Mouse (Mus musculus) thymus, postnatal 36 days (tissue): ENCODE data around the gene Akap13.
A peak's percentile ranks its signal among the peaks of the same experiment; 100 is the strongest.
"Not testable (repeated sequence)": the region's sequence is repeated elsewhere in the genome, so short reads cannot be mapped to it uniquely, and the experiment has no call there.

Source experiments
- DNase-seq, 2 experiments: peaks; one replicate each; pipeline ENCODE4 v3.0.0; 2022; ENCODE audit warnings: mixed read lengths in 2 of 2

The Akap13 gene

DNA sequence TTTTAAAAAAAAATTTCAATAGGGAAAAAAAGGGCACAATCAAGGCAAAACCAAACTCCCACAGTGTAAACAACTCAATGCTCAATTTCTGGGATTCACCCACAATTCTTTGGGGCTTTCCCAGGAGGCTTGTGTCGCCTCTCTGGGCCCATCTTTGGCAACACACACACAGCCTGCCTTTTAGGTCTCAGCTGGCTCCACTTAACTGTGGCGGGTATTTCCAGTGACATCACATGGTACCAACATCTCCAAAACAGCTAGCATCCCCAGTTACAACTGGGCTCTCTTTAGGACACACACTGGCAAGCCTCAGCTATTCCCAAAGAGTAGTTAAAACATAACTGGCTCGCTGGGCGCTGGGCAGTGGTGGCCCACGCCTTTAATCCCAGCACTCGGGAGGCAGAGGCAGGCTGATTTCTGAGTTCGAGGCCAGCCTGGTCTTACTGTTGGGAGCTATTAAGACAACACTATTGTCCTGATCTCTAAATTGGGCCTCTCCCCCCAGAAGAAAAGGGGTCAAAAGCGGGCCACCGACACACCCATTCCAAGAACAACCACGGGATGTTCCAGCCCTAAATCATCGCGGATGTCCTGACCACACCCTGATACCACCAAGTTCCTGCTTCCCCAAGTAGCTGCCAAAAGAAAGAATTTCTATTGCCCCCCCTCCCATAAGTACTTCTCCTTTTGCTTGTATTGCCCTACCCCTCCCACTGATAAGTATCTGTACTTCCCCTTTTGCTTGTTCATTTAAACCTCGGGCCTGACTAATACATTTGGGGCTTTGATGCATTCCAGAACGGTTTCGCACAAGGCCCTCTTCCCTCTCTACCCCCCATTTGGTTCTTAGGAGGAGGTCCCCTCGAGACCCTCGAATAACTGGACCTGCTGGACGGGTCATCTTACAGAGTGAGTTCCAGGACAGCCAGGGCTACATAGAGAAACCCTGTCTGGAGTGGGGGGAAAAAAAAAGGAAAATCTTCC lies 319.1 kb downstream of the Akap13 start:
- not testable (repeated sequence) for DNase-seq

DNA sequence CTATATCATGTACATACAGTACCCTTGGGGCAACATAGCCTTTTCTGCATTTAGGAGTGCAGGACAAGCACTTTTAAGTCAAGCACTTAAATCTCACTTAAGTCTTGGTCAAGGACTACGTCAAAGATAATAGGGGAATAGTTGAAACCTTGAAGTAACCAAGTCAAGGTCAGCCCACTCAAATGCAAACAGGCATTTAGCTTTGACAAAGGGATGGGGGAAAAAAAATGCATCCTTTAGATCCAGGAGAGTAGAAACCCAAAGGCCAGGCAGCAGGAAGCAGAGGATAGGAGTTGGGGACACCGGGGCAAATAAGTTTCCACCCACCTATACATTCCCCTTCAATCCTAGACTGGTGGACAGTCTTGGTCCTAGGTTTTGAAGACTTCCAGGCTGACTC lies 322.7 kb downstream of the Akap13 start:
- DNase-seq = no peak

DNA sequence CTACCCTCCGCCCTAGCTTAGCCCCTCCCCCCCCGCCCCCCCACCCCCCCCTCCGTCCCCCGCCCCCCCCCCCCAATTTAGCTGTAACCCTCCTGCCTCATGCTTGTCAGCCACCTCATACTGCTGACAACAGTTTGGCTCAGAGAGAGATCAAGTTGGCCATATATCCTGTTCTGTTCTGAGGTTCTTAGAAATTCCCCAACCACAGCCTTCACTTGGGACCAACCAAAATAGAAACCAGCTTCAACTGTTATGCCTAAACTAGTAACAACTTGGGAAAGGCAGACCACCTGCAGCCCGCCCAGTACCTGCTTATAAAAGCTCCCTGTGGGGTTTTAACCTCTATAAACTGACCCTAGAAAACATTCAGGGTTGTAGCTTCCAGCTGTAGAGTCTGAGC lies 325.5 kb downstream of the Akap13 start:
- DNase-seq = no peak

DNA sequence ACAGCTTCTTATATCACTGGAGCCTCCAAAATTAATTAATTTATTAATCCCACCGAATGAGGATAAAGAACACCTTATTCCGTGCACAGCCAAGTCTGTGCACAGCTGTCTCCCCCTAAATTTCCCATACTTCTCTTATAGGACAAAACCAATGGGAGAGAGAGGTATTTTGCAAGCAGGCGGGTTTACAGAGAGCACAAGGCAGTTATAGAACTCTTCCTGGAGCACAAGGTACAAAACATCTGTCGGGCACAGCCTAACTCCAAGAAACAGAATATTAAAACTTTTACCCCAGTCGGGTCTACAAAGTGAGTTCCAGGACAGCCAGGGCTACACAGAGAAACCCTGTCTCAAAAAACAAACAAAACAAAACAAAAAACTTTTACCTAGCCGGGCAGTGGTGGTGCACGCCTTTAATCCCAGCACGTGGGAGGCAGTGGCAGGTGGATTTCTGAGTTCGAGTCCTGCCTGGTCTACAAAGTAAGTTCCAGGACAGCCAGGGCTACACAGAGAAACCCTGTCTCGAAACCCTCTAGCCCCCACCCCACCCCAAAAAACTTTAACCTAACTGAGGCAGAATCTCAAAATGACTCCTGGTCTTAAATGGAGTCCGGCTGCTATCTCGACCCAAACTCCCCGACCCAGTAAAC lies 326.1 kb downstream of the Akap13 start:
- DNase-seq = no peak

DNA sequence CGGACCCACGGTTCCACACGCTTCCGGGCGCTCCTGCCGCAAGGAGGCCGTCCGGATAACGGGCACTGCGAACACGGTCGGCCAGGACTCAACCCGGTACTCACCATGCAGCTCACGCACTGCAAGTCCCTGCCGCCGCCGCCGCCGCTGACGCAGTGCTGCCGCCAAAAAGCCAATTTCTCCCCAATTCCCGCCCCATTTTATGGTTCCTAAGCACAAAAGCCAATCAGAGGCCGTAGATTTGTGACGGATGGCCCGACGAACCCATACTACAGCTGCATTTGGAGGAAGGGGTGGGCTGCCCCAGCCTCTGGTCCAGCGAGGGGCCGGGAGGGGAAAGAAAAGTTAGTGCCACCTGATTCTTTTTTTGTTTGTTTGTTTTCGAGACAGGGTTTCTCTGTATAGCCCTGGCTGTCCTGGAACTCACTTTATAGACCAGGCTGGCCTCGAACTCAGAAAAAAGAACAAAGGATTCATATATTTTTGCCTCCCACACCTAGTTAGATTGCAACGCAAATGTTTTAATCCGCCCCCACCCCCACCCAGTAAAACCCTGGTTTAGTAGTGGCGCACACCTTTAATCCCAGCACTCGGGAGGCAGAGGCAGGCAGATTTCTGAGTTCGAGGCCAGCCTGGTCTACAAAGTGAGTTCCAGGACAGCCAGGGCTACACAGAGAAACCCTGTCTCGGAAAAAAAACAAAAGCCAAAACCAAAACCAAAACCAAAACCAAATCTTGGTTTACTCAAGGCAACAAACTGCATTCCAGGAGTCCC lies 326.8 kb downstream of the Akap13 start:
- DNase-seq = peak; percentile 87 to 90

DNA sequence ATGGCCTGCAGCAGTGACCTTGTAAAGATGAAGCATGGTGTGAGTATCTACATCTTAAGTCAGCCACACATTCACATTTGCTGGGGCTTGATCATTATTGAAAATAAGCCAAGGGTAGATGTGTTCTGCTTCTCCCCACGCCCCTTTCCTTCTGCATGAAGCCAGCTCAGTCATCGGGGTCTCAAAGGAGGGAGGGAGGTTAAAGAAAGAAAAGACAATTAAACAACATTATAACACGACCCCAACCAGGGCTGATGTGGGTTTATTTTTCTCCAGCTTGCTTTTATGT lies 327.3 kb downstream of the Akap13 start:
- DNase-seq = no peak

DNA sequence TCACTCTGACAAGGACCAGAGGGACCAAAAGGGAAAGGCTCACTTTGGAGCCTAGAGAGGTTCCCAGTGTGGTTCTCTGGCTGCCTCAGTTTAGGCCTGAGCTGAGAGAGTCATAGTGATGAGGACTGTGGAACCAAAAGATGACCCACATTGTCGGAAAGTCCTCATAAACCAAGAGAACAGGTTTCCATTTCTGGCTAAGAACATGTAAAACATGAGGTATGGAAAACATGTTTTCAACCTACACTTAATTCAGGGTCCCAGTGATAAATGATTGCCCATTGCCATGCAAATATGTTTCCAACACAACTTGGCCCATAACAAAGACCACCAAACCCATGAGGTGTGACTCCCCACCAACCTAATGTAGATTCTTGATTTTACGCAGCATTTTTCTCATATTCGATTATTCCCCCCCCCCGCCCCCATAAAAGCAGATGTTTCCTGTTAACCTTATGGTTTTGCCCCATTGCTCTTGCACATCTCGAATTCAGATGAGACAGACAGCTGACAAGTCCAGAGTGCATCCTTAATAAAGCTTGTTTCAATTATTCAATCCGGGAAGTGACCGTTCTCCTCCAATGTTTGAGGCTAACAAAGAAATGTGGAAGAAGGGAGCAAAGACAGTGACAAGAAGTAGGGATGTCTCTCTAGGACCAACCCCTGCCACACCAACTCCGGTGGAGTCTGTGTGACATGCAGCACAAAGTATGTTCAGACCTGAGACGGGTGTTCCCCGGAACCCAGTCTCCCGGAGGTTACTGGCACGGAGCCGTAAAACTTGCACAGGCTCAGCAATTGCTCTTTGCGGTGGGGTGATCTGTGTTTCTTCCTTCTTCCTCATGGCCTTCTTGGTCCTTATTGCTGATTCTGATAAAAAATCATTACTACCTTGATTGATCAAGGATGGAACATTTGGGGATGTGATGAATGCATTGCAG lies 330.3 kb downstream of the Akap13 start:
- DNase-seq = no peak

DNA sequence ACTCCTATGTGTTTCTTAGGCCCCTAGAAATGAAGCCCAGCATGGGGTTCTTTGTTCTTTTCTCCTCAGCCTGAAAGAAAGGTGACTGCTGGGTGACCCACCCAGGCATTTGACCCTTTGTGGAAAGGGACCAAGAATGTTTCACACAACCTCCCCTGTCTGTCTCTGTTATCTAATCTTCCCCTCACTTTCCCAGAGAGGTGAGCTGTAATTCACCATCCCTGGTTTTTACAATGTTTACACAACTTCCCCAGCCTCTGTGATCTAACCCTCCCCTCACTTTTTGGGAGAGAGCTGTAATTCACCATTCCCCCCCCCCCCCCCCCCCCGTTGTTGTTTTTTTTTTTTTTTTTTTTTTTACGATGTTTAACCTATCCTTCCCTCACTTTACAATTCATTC lies 331.5 kb downstream of the Akap13 start:
- DNase-seq = no peak

DNA sequence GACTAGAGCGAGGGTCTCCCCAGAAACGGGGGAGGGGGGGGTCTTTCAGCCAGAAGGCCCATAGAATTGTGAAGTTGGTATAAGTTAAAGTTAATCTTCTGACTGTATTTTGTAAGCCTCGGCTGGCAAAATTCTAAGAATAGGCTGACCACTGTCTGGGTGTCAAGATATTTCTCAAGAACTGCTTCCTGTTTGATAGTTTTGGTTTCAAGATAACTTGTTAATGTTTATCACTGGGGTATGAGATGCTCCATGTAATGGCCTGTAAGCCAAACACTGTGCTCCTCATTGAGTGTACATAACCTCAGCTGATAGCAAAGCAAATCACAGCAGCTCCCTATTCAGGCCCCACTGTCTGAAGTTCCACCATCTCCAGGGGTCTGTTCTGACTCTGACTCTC lies 332.0 kb downstream of the Akap13 start:
- no peak for DNase-seq

DNA sequence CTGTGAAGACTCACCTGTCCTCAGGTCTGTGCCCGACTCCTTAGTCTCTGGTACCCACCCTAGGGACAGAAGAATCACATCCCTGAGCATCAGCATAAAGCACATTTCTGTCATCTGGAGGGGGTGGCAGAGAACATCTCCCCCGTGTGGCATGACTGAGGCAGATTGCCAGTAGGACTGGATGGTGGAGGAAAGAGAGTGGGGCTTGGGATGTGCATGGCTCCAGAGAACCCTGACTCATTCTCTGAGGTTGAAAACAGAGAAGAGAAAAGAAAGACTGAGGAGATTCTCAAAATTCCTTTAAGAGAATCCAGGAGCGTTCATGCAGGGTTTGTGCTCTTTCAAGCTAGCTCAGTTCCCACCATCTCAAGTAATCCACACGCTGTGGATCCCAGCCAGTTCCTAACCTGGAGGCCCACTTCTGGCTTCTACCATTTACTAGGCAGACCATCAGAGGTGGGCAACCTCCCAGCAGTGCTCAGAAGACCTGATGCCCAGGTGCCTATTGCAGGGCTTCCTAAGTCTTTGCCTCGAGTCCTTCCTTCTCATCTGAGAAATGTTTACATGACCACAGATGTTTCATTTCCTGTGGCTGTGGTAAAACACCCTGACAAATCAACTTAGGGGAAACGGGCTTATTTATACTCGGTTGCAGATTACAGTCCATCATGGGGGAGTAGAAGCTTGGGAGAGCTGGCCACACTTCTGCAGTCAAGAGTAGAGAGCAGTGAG lies 332.9 kb downstream of the Akap13 start:
- not testable (repeated sequence) for DNase-seq

DNA sequence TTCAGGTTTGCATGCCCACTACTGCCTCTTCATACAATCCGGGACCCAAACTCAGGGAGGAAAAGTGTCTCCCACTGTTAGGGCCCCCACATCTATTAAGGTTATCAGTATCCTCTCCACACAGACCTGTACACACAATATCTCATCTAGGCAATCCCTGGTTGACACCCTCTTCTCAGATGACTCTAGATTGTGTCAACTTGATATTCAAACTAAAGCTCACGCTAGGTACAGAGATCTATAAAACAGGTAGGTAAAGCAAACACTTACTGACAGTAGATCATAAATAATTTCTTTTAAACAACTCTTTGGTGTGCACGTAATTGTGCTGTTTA lies 333.4 kb downstream of the Akap13 start:
- not testable (repeated sequence) for DNase-seq

DNA sequence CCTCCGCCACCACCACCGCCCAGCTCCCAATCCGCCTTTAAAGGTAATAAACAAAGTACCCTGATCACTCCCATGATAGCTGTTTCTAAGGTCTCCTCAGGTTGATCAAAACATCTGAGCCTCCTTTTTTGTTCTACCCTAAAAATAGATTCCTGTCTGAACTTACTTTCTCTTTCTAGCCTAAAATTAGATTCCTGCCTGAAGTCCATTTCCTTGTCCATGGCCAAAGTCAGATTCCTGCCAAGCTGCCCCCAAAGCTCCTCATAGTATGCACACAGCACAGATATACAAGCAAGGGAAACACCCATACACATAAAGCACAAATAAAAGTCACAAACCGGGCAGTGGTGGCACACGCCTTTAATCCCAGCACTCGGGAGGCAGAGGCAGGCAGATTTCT lies 334.4 kb downstream of the Akap13 start:
- no peak for DNase-seq

DNA sequence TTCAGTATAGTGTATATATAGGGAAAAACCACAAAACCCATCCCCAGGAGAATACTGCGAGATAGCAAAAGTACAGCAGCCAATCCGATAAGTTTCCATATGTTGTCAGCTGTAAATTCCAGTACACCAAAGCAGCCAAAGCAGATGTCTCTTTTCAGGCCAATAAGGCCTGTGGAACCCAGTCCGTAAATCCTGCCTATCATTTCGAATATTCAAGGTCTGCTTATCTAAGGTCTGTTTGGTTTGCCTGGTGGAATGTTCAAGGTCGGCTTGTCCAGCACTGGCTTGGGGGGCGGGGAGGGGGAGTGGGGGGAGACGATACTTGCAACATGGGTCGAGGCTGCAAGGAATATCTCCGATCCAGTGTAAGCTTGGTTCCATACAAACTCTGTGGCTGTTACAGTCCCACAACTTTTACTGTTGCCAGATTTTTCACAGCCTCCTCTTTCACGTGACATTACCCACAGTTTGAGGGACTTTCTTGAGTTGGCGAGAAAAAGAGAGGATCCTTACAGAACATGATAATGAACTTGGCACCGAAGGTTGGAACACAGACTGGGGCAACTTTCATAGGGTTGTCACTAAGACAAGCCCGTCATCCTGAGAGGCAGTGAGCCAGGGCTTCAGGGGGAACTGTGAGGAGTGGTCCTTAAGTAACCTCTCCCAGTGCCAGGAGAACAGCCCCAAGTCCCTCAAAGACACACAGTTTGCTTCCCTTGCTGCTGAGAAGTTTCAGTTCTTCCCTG lies 335.9 kb downstream of the Akap13 start:
- DNase-seq = not testable (repeated sequence)

DNA sequence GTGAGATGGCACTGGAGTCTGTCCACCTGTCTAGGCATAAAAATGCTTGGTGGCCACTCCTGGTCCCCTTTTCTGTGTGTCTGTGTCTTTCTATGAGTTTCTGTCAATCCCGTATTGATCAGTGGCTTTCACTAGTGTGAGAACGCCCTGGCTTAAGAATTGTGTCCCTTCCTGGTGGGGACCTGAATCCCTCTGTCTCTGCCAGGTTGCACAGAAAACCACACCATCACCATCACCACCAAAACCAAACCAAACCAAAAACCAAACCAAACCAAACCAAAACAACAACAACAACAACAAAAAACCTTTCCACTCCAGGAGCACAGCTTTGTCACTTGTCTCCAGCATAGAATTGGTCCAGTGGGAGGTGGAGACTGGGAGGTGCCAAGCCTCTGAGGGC lies 337.8 kb downstream of the Akap13 start:
- DNase-seq = no peak

DNA sequence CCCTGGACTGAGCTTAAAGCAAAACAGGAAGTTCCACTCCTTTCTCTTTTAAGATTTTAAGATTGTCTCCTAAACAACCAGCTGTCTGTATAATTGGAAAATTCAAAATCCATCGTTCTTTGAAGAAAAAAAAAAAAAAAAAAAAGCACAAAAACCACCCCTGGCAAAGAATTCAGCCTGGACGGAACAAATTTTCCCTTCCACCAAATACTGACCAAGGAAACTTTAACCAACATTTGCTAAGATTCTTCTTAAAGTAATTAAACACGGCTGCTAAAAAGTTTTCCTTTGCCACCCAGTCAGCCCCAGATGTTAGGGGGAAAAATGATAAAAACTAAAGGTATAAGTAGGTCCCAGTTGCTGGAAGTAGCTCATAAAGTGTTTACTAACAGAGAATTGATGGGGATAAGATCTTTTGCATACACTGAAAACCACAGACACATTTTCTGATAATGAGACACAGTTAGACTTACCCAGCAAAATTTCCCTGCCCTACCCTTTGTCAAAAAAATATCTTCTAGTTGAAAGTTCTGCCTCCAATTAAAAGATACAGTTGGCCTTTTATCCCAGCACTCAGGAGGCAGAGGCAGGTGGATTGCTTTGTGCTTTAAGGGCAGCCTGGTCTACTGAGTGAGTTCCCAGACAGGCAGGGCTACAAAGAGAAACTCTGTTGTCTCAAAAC lies 338.5 kb downstream of the Akap13 start:
- DNase-seq = no peak

DNA sequence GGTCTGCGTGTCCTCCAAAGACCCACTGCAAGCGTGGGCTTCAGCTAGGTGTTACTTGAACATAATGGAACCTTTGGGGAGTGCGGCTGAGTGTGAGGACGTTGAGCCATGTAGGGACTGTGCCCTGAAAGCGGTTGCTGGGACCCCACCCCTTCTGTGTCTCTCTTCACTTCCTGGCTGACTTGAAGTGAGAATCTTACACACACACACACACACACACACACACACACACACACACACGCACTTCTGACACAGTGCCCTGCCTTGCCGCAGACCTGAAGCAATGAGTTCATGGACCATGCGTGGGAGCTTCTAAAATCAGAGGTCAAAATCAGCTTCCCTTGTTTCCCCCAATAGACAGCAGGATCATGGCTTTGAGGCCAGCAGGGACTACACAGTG lies 339.8 kb downstream of the Akap13 start:
- DNase-seq = peak; percentile 62 to 78

DNA sequence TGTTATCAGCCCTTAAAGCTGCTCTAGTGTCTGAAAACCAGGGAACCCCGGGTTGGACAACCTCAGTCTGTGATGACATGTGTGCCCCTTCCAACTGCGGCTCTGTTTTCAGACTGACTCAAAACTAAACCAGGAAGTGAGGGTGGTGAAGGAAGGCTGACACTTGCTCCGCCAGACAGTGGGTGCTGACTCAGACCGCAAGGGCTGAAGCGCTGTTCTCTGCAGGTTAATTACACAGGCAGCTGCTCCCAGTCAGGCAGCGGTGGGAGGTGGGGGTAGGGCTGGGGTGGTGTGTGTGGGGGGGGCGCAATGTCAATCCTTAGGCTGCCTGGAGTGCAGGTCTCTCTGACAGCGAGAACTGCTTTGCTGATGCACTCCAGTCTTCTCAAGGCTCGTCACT lies 341.1 kb downstream of the Akap13 start:
- peak; percentile 68 to 83 for DNase-seq

DNA sequence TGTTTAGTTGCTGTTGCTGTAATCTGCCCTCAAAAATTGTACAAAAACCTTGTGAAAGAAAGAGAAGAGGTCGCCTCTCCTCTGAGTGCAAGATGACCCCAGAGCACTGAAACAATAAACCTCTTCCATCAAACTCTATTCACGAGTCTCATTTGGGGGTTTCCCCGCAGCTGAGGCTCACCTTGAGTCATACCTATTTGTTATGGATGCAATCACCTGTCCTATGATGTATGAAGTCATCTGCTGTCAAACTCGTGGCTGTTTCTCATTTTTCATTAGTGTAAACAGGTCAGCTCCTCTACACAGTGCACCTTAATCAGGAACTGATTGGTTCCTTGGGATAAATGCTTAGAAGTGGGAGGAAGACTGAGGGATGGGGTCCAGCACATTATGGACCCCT lies 345.2 kb downstream of the Akap13 start:
- DNase-seq = no peak

DNA sequence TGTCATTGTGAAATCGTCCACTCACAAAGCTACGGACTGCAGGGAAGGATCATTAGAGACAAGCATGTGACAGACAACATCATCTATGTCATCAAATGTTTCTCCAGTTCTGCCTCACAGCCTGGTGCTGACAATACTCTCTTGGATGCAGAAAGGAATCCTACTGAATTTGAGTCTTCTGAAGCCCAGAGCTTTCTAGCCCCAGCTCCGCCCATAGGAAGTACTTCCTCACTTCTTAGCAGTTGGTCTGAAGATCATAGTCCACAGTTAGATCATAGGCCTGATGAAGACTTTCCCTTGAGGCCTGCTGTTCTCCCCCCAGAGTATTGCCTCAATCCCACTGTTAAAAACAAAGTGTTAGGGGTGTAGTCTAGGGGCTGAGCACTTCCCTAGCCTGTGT lies 345.7 kb downstream of the Akap13 start:
- no peak for DNase-seq

DNA sequence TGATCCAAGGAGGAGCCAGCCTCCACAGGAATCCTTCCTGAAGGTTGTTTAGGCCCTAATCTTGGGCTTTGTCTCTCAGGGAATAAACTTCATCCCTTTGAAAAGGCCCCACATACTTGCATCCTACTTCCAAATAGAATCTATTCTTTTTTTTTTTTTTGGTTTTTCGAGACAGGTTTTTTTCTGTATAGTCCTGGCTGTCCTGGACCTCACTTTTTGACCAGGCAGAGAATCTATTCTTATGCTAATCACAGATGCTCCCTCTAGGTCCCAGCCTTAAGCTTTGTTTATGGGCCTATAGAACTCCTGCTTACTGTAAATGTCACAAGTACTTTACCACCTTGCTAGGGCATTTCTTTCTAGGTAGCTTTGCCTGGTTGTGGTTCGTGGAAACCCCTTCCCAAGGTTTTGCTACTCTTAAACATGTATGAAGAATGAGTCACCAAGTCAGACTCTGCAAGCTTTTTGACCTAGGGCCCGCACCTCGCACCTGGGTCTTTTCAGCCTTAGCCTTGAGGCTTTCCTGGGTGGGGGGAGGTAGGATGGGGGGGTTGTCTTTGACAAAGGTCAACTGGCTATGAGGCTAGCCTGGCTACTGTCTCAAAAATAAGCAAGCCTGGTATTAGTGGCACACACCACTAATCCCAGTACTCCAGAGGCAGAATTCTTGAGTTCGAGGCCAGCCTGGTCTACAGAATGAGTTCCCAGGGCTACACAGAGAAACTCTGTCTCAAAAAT lies 346.5 kb downstream of the Akap13 start:
- DNase-seq = no peak
